Mouse (Mus musculus) T-cell, adult 2 months (primary cell): ENCODE data around the gene Sort1.
"Not testable (repeated sequence)": the region's sequence is repeated elsewhere in the genome, so short reads cannot be mapped to it uniquely, and the experiment has no call there.

ENCODE experiments used
- DNase-seq: peaks from one replicate; pipeline ENCODE4 v3.0.0; 2022; ENCODE audit warnings: low spot score

Sort1 gene

GRCm38 (mm10) chr3:108283781-108284601 is at the start of gene Sort1:
TSS of gene Sort1 (plus strand) at chr3:108284082.
- peak; percentile 6 for DNase-seq

- DNase-seq = not testable (repeated sequence)
Observed at GRCm38 (mm10) chr3:108237474-108238102, 46.3 kb upstream of the Sort1 start.

- DNase-seq = no peak
Observed at GRCm38 (mm10) chr3:108241243-108241839, 42.5 kb upstream of the Sort1 start.

- no peak for DNase-seq
Observed at GRCm38 (mm10) chr3:108246857-108247256, 37.0 kb upstream of the Sort1 start.

GRCm38 (mm10) chr3:108256719-108257637 is 26.9 kb upstream of the Sort1 start, which contains the start of gene Psma5:
TSS of gene Psma5 (plus strand) at chr3:108256926.
- DNase-seq = peak; percentile 98

- DNase-seq = no peak
Observed at GRCm38 (mm10) chr3:108257831-108258500, 25.9 kb upstream of the Sort1 start.

GRCm38 (mm10) chr3:108259319-108259718 is 24.6 kb upstream of the Sort1 start:
- no peak for DNase-seq

- DNase-seq = not testable (repeated sequence)
Observed at GRCm38 (mm10) chr3:108279495-108279894, 4.4 kb upstream of the Sort1 start.

GRCm38 (mm10) chr3:108282401-108283240 is 1.3 kb upstream of the Sort1 start:
- DNase-seq = no peak

GRCm38 (mm10) chr3:108283241-108283561 is 681 bp upstream of the Sort1 start:
- no peak for DNase-seq

- DNase-seq = no peak
Observed at GRCm38 (mm10) chr3:108285078-108285711, 1.3 kb downstream of the Sort1 start.

- DNase-seq = no peak
Observed at GRCm38 (mm10) chr3:108286671-108287439, 3.0 kb downstream of the Sort1 start.

GRCm38 (mm10) chr3:108287811-108288805 is 4.2 kb downstream of the Sort1 start:
- no peak for DNase-seq

- DNase-seq = no peak
Observed at GRCm38 (mm10) chr3:108289311-108290130, 5.6 kb downstream of the Sort1 start.

- no peak for DNase-seq
Observed at GRCm38 (mm10) chr3:108291036-108291799, 7.3 kb downstream of the Sort1 start.

GRCm38 (mm10) chr3:108294398-108294797 is 10.5 kb downstream of the Sort1 start:
- no peak for DNase-seq
